Comparison of ENCODE assay signal across 8 mouse cellular contexts in genomic region chr7:122288605-122289242, GRCm38 (mm10). TPM values are rescaled to one million over a fixed set of nuclear protein-coding genes. Genes with fewer than 3 reads are reported as not detected.
DNase-seq lines count a peak whose midpoint lies in the region; ATAC-seq lines count a peak whose summit lies in the region.

Gene Prkcb, plus strand, starts transcription at chr7:122288751.

- H3K27me3 ChIP-seq in hindbrain, embryonic 15.5 days = no peaks in the 10 kb centered on the region

- WGBS in hindbrain, embryonic 15.5 days = 3% methylated on average over 24 of the region's 42 CpGs

- H3K4me1 ChIP-seq in hindbrain, embryonic 15.5 days (replicated peaks) = peaks cover 38% of the 10 kb centered on the region

- ATAC-seq in hindbrain, embryonic 15.5 days (ENCODE audit: low FRiP score, low read depth) = peak; percentile 92

- no peaks in the 10 kb centered on the region for H3K9me3 ChIP-seq in hindbrain, embryonic 15.5 days

- peak within 1 kb of the TSS; percentile 85 for H3K4me3 ChIP-seq in hindbrain, embryonic 15.5 days

- peak; percentile 43 for DNase-seq in Muller cell, postnatal 12 days (ENCODE audit: inconsistent ontology term)
- peak; percentile 73 to 86 for DNase-seq in cerebellum, postnatal 14 days
- DNase-seq in frontal cortex, postnatal 25 days (ENCODE audit: low spot score in 2 of 2) = peak; percentile 64 to 77
- peak; percentile 85 for DNase-seq in left cerebral cortex, adult 11 months (ENCODE audit: low spot score)
- DNase-seq in lung, postnatal 25 days (ENCODE audit: low spot score) = peak; percentile 45
- DNase-seq in retina, adult 2 months (ENCODE audit: low read depth, low spot score) = peak; percentile 40
- peak; percentile 95 for DNase-seq in thymus, postnatal 14 days

- peak within 1 kb of the TSS; percentile 76 for H3K27ac ChIP-seq in hindbrain, embryonic 15.5 days (replicated peaks)

- peak within 1 kb of the TSS; percentile 69 for H3K9ac ChIP-seq in hindbrain, embryonic 15.5 days

- H3K4me2 ChIP-seq in hindbrain, embryonic 15.5 days = peak within 1 kb of the TSS; percentile 97

- no peaks in the 10 kb centered on the region for H3K36me3 ChIP-seq in hindbrain, embryonic 15.5 days

RNA-seq across cellular contexts. Expression of gene Prkcb, which starts in this region (rescaled TPM):
- polyA plus RNA-seq in hindbrain, embryonic 15.5 days (2015; fragmentation: Nextera tagmentation; extraction: Ambion mirVana) = 117 and 119 TPM in 2 replicates

Comparison
In these comparisons a context has a peak if more than half of its experiments do, and no peak if none do; other contexts are left out.
1. Peak in every context shown above with its lines: DNase-seq, ATAC-seq, H3K4me3 ChIP-seq and H3K27ac ChIP-seq.
2. DNase-seq: peak in every context shown above with its lines; median percentile 95 in thymus, postnatal 14 days; 85 in left cerebral cortex, adult 11 months; 80 in cerebellum, postnatal 14 days; 70 in frontal cortex, postnatal 25 days; 45 in lung, postnatal 25 days; 43 in Muller cell, postnatal 12 days; 40 in retina, adult 2 months.